Mouse (Mus musculus): ENCODE data around the gene Zdhhc19.

Gene Zdhhc19

DNA sequence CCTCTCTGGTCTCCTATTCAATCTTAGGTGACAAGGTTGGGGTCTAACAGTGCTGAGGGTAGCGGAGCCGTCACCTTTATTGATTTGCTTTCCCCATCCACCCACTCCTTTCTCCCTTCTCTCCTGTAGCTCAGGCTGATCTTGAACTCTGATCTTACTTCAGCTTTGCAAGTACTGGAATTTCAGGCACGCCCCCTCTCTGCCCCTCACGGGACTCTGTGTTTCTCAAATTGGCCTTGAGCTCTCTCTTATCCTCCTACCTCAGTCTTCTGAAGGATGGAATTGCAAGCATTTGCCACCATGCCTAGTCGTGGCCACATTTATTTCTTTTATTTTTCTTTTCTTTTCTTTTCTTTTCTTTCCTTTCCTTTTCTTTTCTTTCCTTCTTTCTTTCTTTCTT lies 54.4 kb downstream of the Zdhhc19 start:
- DNase-seq (ENCODE audit: low read depth, low spot score) = no peak

DNA sequence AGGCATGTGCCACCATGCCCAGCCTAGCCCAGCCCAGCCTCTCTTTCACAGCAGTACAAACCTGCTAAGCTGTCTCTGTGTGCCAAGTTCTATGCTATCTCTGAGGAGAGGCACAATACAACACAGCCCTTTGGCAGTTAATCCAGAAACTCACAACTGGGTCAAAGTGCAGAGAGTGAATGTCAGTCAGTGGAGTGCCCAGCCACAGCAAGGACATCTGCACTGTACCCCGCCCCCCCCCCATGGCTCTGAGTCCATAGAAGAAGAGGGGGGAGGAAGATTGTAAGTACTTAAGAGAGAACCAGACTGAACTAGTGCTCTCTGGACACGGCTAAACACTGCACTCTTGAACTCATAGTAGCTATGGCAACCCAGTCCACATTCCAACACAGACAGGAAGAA lies 55.3 kb downstream of the Zdhhc19 start:
- DNase-seq (ENCODE audit: low read depth, low spot score) = no peak

DNA sequence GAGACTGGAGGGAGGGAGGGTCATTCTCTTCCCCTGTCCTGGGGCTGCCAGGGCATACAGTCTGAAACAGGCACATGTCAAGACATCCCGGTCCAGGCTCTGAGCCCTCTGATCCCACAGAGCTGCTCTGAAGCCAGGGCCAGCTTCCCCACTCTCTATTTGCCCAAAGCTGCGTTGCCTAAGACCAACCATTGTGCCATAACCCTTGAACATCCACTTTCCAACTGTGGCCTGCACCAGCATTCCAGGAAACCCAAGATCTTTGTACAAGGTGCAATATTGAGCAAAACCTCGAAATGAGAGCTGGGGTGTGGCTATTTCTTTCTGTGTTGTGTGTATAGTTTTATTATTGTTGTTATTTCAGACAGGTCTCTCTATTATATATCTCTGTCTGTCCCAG lies 59.5 kb downstream of the Zdhhc19 start:
- DNase-seq (ENCODE audit: low read depth, low spot score) = no peak

DNA sequence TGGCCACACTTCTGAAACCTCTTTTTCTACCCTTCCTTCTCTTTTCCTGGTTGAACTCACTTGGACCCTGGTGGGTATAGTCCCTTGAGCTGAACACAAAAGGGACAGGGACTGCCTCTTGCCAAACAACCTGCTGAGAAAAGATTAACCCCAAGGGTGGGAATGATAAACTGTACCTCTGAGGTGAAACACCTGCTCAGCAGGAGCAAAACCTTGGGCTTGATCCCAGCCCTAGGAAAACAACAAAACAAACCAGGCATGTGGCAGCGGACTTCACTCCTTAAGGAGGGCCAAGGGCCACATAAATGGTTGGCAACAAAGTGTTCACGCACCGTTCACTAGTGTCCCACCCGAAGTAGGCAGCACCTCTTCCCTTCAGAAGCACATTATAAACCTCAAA lies 63.4 kb downstream of the Zdhhc19 start:
- no peak for DNase-seq (ENCODE audit: low read depth, low spot score)

GRCm38 (mm10) chr16:32563056-32563793 lies 67.2 kb downstream of the Zdhhc19 start:
- no peak for DNase-seq (ENCODE audit: low read depth, low spot score)

- no peak for DNase-seq (ENCODE audit: low read depth, low spot score)
These were observed 71.2 kb downstream of the Zdhhc19 start for GRCm38 (mm10) chr16:32567282-32567681.

GRCm38 (mm10) chr16:32568401-32568800 lies 72.3 kb downstream of the Zdhhc19 start:
- no peak for DNase-seq (ENCODE audit: low read depth, low spot score)

DNA sequence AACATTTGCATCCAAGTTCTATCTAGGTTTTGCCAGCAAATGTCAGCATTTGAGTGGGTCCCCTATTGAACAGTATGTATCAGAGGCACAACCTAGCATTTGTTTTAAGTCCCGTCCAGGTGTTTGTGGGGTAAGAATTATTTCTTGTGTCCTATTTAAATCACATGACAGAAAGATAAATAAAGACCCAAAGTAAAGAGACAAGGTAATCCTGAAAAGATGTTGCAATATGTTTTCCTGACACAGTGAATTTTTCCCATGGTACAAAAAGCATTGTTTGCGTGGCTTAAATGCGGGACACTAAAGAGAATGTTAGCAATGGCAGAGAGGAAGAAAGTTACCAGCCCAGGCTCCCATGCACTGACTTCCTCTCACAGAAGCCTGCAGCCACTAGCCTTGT lies 74.0 kb downstream of the Zdhhc19 start:
- DNase-seq (ENCODE audit: low read depth, low spot score) = no peak

DNA sequence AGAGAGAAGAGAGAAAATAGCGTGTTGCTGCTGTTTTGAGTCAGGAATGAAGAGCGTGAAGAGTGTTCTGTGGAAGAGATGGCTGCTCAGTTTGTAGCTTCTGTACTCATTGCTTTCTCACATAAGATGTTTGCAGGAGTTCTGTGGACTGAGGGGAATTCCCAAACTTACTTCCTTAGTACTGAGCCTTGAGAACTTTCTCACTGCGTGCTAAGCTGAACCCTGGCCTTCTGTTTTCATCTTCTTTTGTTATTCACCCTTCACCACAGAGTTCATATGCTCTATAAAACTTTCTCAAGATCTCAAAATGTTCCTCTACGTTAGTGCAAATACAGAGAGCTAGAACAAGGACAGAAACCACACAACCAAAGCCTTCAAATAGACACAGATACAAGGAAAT lies 76.5 kb downstream of the Zdhhc19 start:
- peak; percentile 56 for DNase-seq (ENCODE audit: low read depth, low spot score)

DNA sequence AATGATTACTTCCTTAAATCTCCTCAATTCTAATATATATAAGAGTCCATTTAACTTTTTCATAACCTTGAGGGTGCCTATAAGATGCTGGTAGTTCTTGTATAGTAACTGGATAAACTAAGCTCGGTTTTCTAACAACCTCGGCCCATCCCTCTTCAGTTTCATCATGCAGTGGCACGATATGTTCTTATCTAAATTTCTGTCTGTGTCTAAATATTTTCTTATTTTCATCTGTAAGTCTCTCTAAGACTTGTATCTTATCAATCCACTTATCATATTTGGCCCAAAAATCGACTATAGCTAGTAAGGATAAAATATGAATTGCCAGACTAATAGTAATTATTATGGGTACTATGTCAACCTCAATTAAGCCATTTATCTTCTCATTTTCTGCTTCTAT lies 90.4 kb downstream of the Zdhhc19 start:
- DNase-seq (ENCODE audit: low read depth, low spot score) = no peak

GRCm38 (mm10) chr16:32588568-32588967 lies 92.5 kb downstream of the Zdhhc19 start:
- DNase-seq (ENCODE audit: low read depth, low spot score) = no peak

GRCm38 (mm10) chr16:32591521-32591920 lies 95.5 kb downstream of the Zdhhc19 start:
- no peak for DNase-seq (ENCODE audit: low read depth, low spot score)

DNA sequence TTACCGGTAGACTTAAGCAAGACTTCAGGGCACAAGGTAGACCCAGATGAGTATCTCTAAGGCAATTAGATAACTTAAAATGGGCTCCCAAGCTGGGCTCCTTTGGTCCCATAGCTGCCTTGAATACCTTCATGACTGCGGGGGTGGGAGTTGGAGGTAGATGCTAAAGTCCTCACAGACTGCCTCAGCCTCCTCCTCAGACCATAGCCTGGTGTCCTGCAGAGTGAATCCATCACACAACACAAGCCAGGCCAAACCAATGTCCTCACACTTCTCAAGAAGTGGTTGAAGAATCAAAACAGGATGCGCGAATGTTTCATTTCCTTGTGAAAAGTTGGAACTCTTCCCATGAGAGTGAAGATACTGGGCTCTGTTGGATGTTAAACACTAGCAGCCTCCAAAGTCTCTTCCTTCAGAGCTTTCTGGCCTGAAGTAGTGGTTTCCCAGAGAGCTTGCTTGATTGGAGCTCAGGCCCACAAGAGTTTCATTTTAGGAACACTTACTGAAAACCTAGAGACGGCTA lies 97.3 kb downstream of the Zdhhc19 start:
- DNase-seq (ENCODE audit: low read depth, low spot score) = no peak

GRCm38 (mm10) chr16:32593916-32594315 lies 97.9 kb downstream of the Zdhhc19 start:
- peak; percentile 64 for DNase-seq (ENCODE audit: low read depth, low spot score)

DNA sequence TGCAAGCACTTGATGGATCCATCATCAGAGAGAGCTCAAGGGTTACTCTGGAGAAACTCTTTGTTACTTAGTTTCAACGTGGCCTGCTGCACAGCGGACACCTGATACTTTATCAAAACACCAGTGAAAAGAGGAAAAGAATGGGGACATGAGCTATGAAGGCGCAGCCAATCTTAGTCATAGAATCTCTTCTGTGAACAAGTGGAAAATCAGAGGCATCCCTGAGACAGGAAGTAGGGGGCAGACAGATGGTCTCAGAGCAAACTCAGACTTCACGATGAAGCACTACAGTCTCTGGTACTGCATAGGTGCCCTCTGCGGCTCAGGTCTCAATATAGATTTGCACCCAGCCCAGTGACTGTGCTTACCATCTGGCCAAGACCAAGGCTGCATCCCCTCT lies 98.6 kb downstream of the Zdhhc19 start:
- no peak for DNase-seq (ENCODE audit: low read depth, low spot score)

GRCm38 (mm10) chr16:32595142-32595855 lies 99.2 kb downstream of the Zdhhc19 start:
- no peak for DNase-seq (ENCODE audit: low read depth, low spot score)

- DNase-seq (ENCODE audit: low read depth, low spot score) = no peak
These were observed 101.9 kb downstream of the Zdhhc19 start for GRCm38 (mm10) chr16:32597909-32598381.

- DNase-seq (ENCODE audit: low read depth, low spot score) = no peak
These were observed 103.1 kb downstream of the Zdhhc19 start for GRCm38 (mm10) chr16:32599151-32599550.

GRCm38 (mm10) chr16:32602193-32602685 lies 106.2 kb downstream of the Zdhhc19 start:
- no peak for DNase-seq (ENCODE audit: low read depth, low spot score)

- DNase-seq (ENCODE audit: low read depth, low spot score) = no peak
These were observed 111.7 kb downstream of the Zdhhc19 start for GRCm38 (mm10) chr16:32607562-32608343.

- DNase-seq (ENCODE audit: low read depth, low spot score) = no peak
These were observed 112.3 kb downstream of the Zdhhc19 start for GRCm38 (mm10) chr16:32608344-32608711.
